Mouse (Mus musculus) layer of hippocampus, adult 9-11 months (tissue): ENCODE results near the gene Reep3.

ENCODE experiments used
- DNase-seq: peaks from one replicate; pipeline ENCODE4 v3.0.0; 2022

The Reep3 gene

GRCm38 (mm10) chr10:67109635-67110034 lies 12.9 kb upstream of the Reep3 start:
- no peak for DNase-seq

- DNase-seq, result no peak
These were observed 11.4 kb upstream of the Reep3 start for GRCm38 (mm10) chr10:67108096-67108495.

- DNase-seq, result no peak
These were observed 10.4 kb upstream of the Reep3 start for GRCm38 (mm10) chr10:67107017-67107761.

GRCm38 (mm10) chr10:67106400-67106799 lies 9.7 kb upstream of the Reep3 start:
- no peak for DNase-seq

- DNase-seq, result no peak
These were observed 8.8 kb upstream of the Reep3 start for GRCm38 (mm10) chr10:67105331-67106217.

GRCm38 (mm10) chr10:67104543-67104942 lies 7.8 kb upstream of the Reep3 start:
- no peak for DNase-seq

- no peak for DNase-seq
These were observed 4.1 kb upstream of the Reep3 start for GRCm38 (mm10) chr10:67100831-67101251.

GRCm38 (mm10) chr10:67100011-67100661 lies 3.4 kb upstream of the Reep3 start:
- no peak for DNase-seq

- no peak for DNase-seq
These were observed 2.6 kb upstream of the Reep3 start for GRCm38 (mm10) chr10:67099183-67099929.

- peak; percentile 30 for DNase-seq
These were observed 1.8 kb upstream of the Reep3 start for GRCm38 (mm10) chr10:67098408-67099050.

- DNase-seq, result no peak
These were observed 849 bp upstream of the Reep3 start for GRCm38 (mm10) chr10:67097437-67098150.

GRCm38 (mm10) chr10:67095798-67096620 lies 736 bp downstream of the Reep3 start, which contains the start of gene Jmjd1c:
Gene Jmjd1c, plus strand, starts transcription at chr10:67096125.
- peak; percentile 86 for DNase-seq

GRCm38 (mm10) chr10:67094922-67095321 lies 1.8 kb downstream of the Reep3 start:
- no peak for DNase-seq

GRCm38 (mm10) chr10:67090611-67091010 lies 6.1 kb downstream of the Reep3 start:
- no peak for DNase-seq

GRCm38 (mm10) chr10:67087447-67088226 lies 9.1 kb downstream of the Reep3 start:
- DNase-seq, result no peak

- DNase-seq, result no peak
These were observed 10.8 kb downstream of the Reep3 start for GRCm38 (mm10) chr10:67085916-67086315.

- no peak for DNase-seq
These were observed 11.6 kb downstream of the Reep3 start for GRCm38 (mm10) chr10:67085124-67085523.

GRCm38 (mm10) chr10:67083446-67084166 lies 13.1 kb downstream of the Reep3 start:
- no peak for DNase-seq

- no peak for DNase-seq
These were observed 14.2 kb downstream of the Reep3 start for GRCm38 (mm10) chr10:67082531-67082930.
